Mouse (Mus musculus) gonadal fat pad, adult 2 months (tissue): ENCODE measurements at regions not wholly inside any gene's neighbourhood (a gene's known extent, or its start where the extent isn't known, plus 50 kb on each side); places are given as distances from the start of the nearest gene placed in this dataset.

Experiments
- DNase-seq: peaks from one replicate; pipeline ENCODE4 v3.0.0-alpha.2; 2012; ENCODE audit warnings: low read depth

DNA sequence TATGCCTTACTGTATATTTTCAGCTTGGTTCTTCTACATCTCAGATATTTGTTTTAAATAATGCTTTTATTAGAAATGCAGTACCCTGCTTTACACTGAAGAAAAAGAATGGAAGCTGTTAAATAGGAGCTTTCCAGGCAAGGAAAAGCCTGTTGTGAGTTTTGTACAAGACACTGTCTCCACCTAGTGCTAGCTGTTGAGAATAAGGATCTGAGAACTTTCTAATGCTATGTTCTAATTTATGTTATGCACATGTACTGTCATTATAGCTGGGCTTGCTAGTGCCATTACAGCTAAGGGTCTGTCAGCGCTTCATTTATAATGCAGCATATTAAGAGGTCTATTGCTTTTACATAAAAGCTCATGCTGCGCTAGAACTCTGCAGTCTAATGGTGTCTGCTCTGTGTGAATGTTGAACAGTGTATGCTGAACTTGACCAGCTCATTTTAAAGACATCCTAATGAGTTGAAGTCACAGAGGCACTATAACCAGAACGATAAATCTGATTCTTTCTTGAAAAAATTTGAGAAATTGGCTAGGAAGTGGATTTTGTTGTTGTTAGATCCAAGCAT, 315.4 kb upstream of the Dnajc24 start:
- DNase-seq, result no peak

DNA sequence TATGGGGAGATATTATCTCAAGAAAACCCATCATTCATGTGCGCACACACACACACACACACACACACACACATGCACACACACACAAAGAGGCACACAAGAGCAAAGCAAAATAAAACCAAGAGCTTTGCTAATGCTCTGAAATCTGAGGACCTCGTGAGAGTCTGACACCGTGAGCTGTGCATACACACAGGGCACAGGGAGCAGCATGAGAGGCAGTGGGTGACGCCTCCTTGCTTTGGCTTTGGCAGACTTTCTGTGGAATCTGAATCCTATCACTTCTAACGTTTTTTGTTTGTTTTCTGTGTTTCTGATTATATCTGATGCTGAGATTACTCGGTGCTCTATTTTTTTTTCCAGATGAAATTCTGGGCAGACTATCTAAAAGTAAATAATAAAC, 343.4 kb upstream of the Dnajc24 start:
- no peak for DNase-seq

DNA sequence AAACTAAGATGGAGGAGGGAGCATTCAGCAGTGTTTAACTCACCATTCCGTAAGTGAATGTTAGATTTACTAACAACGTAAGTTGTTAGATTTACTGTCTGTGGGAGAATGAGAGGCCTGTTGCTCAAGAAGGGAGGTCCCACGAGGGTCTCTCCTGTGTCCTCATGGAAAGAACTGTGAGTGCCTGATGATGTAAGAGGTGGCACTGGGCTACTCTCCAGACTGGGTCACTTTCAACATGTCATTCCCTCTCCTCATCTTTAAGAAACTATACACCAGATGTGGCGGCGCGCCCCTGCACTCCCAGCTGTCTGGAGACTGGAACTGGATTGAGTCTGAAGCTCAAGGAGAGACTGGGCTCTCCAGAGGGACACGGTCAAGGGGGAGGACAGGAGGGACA, 343.9 kb upstream of the Dnajc24 start:
- DNase-seq, result no peak

DNA sequence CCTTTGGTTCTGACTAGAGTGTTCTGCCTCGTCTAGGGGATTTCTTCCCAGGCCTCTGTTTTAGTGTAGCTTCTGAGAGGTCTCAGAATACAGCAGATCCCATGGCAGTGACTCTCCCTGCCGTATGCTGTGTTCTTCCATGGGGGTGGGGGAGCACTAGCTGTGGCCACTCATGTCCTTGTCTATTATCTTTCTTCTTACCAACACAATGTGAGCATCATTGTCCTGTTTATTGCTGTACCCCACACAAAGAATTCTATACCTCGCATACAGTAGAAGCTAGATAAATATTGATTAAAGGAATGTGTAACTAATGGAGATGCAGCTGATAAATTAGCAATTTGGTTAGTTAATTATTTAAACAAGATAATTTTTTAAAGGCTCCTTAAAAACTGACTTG, 337.5 kb upstream of the Mpped2 start:
- no peak for DNase-seq

DNA sequence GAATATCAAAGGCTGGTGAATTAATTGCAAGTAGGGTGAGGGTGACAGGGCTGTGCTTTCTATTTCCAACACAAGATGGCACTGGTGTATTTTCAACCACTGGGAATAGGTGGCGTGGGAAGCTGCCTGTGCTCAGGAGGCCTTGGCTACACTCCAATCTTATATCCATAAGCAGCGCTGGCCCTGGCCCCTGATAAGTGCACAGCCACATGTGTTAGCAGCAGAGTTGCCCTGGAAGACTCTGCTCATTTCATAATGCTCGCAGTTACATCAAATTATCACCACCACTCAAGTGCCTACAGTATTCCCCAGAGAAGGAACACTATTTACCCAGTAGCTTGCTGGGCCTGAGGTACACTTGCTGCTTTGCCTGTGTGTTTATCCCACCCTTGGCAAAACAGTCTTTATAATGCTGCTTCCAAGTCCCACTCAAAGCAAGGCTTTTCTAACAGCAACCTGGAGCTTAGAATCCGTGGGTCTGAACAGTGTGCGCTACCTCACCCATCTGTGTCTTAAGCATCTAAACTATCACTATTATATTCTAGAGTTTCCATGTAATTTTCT, 337.0 kb upstream of the Mpped2 start:
- DNase-seq, result no peak

DNA sequence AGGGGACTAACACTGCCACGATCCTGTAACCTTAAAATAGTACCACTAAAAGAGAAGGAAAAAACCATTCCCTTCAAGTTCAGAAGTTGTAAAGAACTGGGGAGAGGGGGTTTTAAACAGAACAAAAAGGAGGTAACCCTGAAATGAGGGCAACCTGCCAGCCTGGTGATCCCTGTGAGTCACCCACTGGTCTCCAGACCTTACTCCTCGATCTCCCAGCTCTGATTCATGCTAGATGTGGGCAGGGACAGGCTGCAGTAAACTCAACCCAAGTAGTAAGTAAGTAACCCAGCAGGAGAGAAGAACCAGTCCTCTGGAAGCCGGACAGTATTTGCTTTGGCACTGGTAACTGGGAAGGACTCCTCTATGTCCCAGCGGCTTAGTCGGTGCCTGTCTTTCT, 324.4 kb upstream of the Mpped2 start:
- DNase-seq, result peak; percentile 14

DNA sequence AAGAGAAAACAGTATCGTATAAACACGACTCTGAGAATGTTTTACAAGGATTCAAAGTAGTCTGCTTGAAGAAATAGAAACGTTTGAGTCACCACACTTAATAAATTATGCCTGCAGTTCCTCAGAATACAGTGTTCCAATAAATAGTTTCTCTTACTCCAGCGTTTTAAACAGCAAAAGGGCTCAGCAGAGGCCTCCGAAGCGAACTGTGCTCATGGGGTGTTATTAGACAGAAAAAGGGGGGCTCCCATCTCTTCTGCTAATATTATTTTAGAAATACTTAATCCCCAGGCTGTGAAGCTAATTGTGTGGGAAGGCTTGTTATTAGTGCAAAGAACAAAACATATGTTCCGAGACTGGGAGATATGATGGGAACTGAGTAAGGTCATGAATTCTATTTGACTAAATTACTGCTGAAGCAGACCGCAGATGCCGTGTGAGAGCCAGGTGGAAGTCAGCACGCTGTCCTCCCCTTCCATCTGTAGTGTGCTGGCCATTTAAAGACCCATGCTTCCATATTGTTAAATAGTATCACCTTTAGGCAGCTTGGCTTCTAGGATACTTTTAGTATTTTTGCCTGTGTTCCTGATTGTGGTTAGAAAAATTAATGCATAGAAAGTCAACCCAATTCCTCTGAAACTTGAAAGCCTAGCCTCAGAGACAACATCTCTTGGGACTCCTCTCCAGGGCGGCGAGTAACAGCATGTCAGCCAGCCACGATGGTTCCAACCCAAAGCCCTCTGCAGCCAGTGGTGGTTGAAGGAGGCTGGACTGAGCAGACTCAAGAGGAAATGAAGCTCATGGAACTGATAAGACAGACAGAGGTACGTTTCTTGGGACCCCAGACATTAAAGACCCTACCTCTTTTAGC, 309.4 kb upstream of the Mpped2 start:
- DNase-seq, result no peak

DNA sequence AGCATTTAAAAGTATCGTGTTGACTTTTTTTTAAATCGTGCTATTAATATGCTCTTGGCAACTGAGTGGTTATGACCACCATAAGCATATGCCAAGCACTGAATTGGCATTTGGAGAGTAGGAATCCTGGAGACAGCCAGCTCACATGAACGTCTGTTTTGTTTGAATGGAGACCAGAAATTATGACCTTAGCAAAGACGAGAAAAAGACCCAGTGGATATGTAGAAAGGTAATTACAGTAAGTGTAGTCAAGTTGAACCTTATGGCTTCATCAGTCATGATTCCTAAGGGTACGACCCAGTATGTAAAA, 308.8 kb upstream of the Mpped2 start:
- no peak for DNase-seq

DNA sequence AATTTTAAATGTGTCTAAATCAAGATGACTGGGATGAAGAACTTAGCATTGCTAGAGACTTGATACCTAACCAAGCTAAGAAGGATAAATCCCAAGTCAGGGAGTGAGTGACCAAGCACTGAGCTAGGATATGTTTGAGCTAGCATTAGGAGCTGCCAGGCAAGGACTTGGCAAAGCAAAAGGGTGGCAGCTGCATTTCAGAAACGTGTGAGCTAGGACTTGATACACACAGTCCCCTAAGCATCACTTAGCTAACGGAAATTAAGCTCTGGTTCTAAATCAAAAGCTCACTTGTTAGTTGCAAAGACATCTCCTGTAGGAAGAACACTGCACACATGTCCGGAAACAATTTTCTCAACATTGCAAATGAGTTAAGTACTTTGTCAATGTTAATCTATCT, 308.2 kb upstream of the Mpped2 start:
- DNase-seq, result no peak

DNA sequence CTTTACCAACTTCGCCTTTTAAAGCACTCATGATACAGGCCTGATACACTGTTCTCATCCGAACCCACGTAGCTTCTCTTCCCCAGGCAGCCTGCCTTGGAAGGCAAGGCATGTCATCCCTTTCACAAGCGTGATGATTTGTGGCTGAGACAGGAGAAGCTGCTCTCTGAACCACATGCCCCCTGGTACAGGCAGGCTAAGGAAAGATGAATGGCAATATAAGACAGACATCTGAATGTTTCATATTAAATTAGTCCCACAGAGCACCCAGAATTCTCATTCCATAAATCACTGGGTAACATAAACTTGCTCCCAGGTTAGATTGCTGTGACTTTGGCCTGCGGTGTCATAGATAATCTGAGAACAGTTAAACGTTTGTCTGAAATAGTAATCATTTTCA, 280.9 kb upstream of the Mpped2 start:
- no peak for DNase-seq

DNA sequence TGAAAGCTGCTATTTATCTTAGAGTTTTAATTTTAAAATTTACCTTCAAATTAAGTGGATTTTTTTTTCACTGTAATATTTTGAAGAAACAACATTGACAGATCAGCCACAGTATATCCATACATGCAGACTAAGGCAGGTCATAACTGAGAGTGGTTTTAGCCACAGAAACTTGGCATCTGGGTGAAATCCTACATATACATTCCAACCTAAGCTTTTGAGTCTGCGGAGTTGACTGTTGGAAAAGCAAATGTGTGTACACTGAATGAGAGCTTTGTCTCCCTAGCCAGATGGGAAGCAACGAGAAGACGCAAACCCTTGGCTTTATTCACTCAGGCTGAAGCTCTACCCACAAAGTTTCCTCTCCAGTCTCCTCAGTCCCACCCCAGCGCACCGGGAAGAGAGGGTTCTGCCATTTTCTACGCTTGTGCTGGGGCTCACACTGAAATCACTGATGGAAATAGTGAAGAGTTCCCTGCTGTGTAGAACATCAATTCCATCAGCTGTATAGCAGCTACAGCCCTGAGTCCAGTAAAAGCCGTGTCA, 277.5 kb upstream of the Mpped2 start:
- DNase-seq, result no peak

DNA sequence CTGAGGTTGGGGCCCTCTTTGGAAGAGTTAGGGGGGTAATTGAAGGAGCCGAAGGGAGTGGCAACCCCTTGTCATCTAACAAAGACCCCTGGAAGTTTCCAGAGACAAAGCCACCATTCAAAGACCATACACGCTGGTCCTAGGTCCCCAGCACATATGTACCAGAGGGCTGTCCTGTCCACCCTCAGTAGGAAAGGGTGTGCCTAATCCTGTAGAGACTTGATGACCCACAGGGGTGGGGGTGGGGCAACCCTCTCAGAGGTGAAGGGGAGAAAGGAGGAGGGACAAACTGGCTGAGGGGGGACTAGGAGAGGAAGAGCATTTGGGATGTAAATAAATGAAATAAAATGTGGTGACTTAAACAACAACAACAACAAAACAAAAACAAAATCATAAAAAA, 274.9 kb upstream of the Mpped2 start:
- no peak for DNase-seq

DNA sequence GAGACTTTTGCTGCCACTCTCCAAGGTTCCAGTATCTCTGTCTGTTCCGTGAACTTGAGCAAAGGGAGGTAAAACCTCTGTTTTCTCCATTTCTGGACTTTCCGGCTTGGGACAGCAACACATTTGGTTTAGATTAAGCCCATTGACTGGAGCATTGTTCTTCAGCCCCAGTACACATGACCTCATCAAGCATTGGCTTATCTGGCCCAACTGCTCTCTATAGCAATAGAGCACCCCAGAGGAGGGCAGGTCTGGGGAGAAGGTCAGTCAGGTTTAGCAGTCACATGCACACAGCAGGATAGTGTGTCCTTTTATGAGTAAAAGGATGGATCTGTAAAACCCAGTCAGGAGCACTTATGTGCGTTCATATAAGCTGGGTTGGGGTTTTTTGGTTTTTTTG, 268.1 kb upstream of the Mpped2 start:
- no peak for DNase-seq

DNA sequence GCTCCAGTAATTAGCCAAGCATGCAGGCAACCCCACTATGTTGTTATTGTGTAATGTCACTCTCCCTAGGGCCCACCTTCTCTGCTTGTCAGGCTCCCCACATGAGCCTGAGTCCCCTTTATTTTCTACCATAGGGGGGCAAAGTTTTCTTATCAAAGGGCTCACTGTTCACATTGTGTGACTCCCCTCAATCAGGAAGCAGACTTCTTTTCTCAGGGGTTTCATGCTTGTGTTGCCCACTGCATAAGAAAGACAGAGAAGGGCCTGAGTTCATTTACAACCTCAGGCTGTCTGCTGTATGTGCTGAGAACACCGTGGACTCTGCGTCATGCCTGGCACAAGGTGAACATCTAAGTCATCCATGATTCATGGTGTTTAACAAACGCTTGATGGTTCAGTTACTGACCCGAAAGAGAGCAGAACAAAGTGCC, 267.6 kb upstream of the Mpped2 start:
- no peak for DNase-seq

DNA sequence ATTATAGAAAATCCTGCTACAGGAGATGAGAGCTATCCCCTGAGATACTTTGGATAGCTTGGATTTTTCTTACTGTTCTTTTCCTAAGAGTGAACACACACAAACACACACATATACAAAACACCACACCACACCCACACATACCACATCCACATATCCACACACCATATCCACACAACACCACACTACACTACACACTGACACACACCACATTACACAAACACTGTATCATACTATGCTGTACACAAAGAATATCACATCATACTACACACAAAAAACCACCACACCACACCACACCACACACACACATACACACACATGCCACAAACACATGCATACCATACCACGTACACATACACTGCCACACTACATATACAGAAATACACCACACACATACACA, 267.1 kb upstream of the Mpped2 start:
- DNase-seq, result no peak

DNA sequence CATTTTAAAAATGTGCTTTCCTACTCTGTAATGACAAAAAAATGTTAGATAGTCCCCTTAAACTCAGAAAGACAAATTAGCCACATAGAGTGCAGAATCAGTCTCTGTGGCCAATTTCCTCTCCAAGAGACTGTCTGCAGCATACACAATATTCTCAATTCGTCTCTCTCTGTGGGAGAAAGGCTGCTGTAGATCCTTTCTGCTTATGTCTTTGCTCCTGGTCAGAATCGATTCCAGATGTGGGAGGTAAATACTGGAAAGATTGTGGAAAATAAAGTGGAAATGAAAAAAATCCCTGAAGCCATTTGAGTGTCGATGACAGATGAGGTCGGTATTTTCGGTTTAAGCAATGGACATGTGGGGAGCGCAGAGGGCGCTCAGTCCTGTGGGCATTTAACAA, 265.8 kb upstream of the Mpped2 start:
- no peak for DNase-seq

DNA sequence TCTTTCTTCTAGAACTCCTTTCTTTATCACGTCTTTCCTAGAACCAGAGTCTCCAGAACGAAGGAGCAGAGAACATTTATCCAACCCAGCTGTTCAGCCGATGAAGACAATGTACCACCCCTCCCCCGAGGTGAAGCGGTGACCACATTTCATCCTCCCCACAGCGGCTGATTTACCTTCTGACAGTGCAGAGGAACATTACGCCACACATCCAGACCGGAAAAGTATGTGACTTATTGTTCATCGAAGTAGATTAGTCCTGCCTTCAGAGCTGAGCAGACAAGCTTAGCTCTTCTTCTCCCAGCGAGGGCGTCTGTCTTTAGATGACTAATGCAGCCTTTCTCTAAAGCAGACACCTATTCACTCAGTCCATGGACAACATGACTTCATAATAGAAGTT, 264.2 kb upstream of the Mpped2 start:
- DNase-seq, result no peak

DNA sequence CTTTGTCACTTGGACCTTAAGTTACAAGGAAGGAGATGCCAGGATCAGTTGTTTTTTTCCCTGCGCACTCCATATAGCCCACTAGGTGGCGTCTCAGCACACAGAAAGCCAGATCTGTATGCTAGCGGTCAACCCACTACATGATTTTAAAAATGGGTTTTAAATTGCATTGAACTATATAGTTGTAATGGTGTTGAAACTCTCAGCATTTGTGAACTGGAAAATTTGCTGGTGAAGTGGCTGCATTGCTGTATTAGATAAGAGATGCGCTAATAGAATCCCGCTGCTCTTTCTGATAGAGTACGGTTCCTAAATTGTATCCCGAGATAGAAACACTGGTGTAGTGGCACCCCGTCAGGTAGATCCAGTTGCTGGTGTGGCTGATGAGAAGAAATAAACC, 261.9 kb upstream of the Mpped2 start:
- no peak for DNase-seq

DNA sequence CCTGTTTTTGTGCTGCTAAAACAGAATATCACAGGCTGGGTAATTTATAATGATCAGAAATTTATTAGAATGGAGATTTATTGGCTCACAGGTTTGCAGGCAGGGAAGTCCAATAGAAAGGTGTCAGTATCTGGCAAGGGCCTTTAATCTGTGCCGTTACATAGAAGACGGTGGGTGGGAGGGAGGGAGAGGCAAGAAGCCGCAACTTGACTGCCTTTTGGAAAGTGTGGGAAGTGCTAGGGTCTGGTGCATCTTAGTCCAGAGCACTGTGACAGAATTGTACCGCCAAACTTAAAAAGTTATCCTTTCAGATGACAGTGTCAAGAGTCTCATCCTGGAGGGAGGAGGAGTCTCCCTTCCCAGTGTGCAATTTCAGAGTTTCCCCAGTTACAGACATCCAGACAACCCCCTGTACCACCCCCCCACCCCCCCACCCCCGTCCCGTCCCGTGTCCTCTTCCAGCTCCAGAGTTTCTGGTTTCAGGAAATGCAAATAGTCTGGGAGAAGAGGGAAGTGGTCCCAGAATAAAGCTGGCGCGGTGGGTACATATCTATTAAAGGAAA, 261.4 kb upstream of the Mpped2 start:
- no peak for DNase-seq

DNA sequence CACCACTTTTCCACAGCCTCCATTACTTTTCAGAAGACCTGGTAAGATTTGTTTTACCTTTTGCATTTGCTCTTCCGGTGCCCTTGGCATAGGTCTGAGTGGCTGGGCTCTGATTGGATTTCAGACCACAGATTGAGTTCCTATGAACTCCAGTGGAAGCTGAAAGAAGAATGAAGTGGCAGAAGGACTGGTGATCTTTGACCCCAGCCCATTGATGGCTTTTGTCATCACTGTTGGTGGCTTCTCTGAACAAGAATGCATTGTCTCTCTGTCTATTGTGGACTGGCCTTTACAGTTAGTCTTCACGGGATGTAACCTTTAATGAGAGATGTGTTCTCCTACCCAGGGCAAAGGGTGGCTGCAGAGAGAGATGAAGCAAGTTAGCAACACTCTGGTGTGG, 256.9 kb upstream of the Mpped2 start:
- DNase-seq, result no peak

DNA sequence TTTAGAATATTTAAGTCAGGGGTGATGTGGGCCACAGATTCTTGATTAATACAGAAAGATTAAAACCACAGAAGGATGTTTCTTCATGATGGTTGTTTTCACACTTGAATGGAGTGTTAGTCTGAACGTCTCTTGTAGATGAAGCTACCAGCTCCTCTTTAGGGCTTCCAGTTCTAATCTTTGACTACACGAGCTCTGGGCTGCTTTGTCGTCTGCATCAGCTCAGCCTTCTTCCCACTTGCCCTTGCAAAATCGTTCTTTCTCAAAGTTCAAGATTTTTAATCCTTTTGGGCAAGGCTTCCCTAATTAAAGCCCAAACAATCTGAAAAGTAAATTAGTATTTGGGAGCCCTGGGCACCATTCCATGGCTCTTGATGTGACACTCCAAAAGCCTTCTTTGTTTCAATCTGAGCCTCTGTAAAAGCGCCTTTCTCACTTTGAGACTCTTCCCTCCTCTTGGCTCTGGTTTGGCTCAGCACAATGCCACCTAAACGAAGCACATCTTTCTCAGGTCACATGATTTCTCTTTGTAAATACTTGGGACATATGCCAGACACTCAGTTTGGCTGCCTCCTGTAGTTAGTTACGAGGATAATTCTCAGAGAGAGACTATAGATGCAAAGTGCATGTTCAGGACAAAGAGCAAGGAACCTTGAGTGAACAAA, 238.6 kb upstream of the Mpped2 start:
- no peak for DNase-seq

DNA sequence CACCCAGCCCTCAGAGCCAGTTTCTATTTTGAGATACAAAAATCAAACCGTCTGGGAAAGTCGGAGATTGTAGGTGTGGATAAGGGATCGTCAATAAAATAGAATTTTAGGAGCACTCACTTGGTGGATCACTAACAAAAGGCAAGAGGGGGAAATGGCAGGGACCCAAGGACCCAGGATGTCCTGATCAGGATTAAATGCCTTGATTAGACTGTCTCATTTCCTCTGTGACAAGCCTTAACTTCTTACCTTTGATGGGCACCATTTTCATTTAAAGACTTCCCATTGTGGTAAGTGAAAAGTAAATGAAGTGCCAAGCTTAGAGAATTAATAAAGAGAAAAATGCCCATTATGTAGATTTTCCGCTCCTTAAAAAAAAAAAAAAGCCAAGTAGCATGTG, 238.0 kb upstream of the Mpped2 start:
- DNase-seq, result no peak
